Mouse (Mus musculus): Measurements from ENCODE around the gene Hacd2. TPM values are rescaled to one million over a fixed set of nuclear protein-coding genes. Genes with fewer than 3 reads are reported as not detected.

Gene Hacd2
- polyA plus RNA-seq, 1 experiment = 100 TPM

DNA sequence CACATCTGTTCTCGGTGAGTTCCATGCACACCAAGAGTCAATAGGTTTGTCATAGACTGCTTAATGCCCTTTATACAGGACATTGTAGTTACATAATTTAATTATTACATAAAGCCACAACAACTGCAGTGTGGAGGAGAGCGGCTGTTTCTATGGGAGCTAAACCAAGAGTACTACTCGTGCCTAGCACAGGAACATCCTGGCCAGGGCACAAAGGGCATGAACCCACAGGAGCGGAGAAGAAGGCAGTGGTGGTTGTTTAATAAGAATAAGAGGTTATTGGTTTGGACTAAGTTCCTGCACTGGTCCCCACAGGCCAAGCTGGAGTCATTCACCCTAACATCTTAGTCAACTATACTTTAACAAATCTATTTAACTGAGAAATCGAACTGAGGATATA lies 16.0 kb upstream of the Hacd2 start:
- DNase-seq (ENCODE audit: low read depth) = no peak

- no peak for DNase-seq (ENCODE audit: low read depth)
These were observed 14.9 kb upstream of the Hacd2 start for GRCm38 (mm10) chr16:35007361-35007760.

DNA sequence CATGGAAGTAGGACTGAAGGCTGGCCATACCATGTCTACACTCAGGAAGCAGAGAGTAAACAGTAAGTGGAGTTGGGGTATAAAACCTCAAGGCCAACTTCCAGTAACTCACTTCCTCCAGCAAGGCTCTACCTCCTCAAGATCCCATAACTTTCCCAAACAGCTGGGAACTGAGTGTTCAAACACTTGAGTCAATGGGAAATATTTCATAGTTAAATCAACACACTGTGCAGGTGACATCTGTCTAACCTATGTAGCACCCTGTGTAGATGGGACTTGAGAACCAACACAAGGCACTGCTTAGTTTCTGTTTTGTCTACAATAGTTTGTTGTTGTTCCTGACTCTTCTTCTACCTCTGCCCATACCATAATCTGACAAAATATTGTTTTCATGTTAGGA lies 13.8 kb upstream of the Hacd2 start:
- no peak for DNase-seq (ENCODE audit: low read depth)

- DNase-seq (ENCODE audit: low read depth) = no peak
These were observed 8.7 kb upstream of the Hacd2 start for GRCm38 (mm10) chr16:35013501-35013900.

DNA sequence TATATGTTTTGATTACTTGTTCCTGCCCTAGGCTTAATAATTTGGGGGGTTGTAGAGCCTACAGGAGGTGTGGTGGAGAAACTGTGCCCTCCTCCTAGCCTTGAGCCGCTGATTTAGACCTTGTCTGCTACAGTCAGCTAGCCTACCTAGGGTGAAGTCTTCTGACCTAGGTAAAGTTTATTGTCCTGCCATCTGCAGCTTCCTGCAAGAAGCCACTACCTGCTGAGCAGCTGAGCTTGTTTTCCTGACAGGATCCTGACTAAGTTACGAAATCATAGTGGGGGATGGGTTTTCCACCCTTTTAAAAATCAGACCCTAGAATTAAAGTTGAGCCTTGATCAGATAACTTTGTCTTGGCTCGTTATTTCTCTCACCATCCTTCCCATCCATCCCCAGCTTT lies 5.7 kb upstream of the Hacd2 start:
- DNase-seq (ENCODE audit: low read depth) = no peak

GRCm38 (mm10) chr16:35018470-35018974 lies 3.7 kb upstream of the Hacd2 start:
- peak; percentile 96 for DNase-seq (ENCODE audit: low read depth)

DNA sequence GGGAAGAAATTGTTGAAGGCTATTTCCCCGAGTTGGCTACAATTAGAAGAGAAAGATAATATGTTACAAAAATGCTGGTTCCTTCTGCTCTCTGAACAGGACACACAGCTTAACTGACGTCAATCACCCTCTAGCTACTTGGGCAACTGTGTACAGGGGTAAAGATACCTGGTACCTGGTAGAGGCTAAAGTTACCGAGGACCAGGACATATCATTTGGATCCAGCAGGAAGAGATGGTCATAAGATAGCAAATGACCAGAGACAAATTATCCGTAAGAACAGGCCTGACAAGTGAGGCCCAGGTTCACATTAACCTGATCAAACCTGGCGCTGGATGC lies 356 bp upstream of the Hacd2 start:
- DNase-seq (ENCODE audit: low read depth) = no peak

GRCm38 (mm10) chr16:35023138-35023735 lies 1.0 kb downstream of the Hacd2 start:
- no peak for DNase-seq (ENCODE audit: low read depth)

DNA sequence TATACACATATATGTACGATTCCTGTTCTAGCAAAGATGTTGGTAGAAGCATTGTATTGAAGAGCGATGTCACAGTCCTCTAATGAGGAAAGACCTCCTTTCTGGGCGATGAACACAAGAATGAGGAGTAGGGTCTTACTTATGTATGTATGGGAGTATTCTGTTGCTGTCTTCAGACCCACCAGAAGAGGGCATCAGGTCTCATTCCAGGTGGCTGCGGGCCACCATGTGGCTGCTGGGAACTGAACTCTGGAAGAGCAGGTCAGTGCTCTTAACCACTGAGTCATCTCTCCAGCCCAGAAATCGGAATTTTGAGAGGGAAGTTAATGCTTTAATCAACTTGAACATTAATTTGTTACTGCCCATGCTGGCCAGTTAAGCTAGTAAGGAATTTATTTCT lies 2.1 kb downstream of the Hacd2 start:
- DNase-seq (ENCODE audit: low read depth) = no peak

DNA sequence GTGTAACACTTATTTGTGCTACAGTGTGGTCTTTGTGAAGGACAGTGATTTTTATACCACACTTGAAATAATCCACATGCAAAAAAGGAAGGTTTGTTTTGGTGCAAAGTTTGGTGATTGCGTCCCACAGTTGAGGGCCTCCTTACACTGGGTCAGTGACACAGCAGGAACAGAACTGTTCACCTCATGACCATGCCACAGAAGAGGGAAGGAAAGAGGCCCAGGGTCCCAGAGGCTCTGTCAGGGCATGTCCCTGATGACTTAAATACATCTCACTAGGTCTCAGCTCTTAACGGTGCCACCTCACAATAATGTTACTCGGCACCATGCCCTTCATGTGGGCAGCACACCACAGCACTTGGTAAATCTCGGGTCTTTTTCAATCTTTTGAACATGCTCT lies 3.1 kb downstream of the Hacd2 start:
- DNase-seq (ENCODE audit: low read depth) = no peak

DNA sequence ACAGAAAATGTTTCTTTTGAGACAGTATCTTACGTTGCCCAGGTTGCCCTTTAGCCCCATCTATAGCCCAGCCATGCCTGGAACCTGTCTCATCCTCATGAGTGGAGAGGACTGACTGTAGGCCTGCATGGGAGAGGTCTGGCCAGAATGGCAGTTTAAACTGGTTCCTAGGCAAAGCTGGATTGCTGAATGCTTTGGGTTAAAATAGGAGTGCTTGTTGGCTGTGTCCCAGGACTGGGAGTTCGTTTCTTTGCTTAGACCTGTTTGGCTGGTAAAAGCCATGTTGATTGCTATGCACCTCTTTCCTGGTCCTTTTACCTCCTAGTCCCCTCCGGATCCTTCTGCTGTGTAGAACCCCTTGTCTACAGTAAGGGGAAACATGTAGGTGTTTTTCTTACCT lies 11.0 kb downstream of the Hacd2 start:
- DNase-seq (ENCODE audit: low read depth) = no peak

- DNase-seq (ENCODE audit: low read depth) = peak; percentile 88
These were observed 11.8 kb downstream of the Hacd2 start for GRCm38 (mm10) chr16:35033809-35034577.

- DNase-seq (ENCODE audit: low read depth) = no peak
These were observed 12.7 kb downstream of the Hacd2 start for GRCm38 (mm10) chr16:35034971-35035370.

DNA sequence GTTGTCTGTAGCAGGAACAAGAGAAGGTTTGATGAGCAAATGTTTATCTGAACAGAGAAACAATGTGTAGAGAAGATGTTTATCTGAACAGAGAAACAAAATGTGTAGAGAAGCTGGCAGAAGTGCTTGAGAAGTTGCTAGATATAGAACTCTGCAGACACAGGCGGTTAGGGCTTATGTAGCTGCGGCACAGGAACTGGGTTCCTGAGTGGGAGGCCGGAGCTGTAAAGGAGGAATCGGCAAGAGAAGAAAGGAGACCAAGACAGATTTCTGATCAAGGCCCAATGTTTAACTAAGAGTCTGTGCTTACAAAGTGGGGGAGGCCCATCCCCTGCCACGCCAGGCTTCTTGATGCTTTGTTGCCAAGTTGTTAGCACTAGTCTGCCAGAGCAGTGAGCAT lies 14.5 kb downstream of the Hacd2 start:
- DNase-seq (ENCODE audit: low read depth) = no peak

DNA sequence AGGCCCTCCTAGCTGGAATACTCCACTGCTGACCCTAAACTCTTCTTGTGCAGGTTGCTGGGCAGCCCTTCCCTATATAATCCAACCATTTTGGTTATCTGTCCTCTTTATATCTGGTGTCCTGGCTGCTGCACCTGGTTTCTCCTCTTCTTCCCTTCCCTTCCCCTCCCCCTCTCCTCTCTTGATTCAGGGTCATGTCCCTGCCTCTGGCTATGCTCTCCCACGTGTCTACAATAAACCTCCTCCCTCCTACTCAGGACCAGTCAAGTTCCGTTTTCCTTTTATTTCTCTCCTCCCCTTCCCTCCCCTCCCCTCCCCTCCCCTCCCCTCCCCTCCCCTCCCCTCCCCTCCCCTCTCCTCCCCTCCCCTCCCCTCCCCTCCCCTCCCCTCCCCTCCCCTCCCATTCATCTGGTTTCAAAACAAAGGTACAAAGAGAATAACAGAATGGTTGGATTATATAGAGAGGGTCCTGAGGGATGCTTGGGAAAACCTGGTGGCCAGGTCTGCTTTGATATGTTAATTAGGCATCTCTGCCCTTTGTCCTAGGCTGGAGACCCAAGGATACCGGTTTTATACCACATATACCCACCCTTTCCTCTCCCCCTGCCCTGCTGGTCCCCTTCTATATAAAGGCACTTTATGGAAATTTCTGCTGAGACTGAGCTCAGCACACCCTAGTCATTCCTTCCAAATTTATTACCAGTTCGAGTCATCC lies 16.3 kb downstream of the Hacd2 start:
- DNase-seq (ENCODE audit: low read depth) = no peak

DNA sequence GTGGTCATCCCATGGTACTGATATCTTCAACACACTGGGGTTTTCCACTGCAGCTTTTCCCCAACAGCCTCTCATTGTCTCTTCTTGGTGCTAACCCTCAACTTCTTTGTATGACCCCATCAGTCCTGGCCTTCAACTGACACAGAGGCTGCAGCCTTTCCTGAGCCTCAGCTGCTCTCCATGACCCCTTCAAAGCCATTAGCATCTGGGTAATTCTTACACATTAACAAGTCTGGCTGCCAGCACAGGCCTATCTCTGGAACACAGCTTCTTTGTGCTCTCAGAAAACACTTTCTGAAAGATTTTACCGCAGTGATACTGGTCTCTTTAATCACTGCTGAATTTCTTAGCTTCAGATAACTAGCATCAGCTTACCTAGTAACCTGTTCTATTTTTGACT lies 17.9 kb downstream of the Hacd2 start:
- no peak for DNase-seq (ENCODE audit: low read depth)

DNA sequence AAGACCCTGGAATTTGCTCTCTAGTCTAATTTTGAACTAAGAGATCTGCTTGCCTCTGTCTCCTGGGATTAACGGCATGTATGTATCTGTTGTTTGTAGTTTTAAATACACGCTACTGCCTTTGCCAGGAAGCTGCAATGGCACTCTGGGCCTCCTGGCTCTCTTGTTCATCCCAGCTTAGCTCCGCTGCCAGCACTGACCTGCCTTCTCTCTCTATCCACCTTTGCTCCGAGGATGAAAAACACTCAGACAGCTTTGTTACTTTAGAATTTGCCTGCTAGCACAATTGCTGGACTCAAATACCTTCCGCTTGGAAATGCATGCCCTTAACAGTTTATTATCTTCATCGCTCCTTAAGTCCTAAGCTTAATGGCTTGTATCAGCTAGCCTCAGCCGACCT lies 18.8 kb downstream of the Hacd2 start:
- no peak for DNase-seq (ENCODE audit: low read depth)

GRCm38 (mm10) chr16:35046081-35046775 lies 24.0 kb downstream of the Hacd2 start:
- DNase-seq (ENCODE audit: low read depth) = no peak

GRCm38 (mm10) chr16:35047272-35047969 lies 25.2 kb downstream of the Hacd2 start:
- DNase-seq (ENCODE audit: low read depth) = no peak

GRCm38 (mm10) chr16:35051066-35051465 lies 28.8 kb downstream of the Hacd2 start:
- no peak for DNase-seq (ENCODE audit: low read depth)

DNA sequence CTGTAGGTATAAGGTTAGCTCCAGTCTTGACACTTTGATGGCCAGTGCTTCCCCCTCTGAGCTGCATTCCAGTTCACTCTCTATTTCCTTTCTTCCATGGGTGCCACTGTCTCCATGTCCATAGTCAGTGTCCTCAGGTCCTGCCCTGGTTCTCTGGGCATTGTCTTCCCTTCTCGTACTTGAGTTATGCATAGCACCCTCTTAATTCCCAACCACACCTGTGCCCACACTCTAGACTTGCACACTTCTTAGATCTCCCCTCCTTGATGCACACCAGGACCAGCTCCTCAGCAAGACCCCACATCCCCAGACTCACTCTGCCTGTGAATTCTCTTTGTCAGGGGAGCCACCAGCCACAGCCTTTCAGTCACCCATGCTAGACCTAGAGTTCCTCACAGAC lies 30.0 kb downstream of the Hacd2 start:
- no peak for DNase-seq (ENCODE audit: low read depth)
